Mouse (Mus musculus) brown adipose tissue, adult 24 weeks (tissue): ENCODE data around the gene Sec31a. TPM values are rescaled to one million over a fixed set of nuclear protein-coding genes. Genes with fewer than 3 reads are reported as not detected.

ENCODE experiments used
- H3K27ac ChIP-seq: fragments of 200-500 bp; replicated peaks from 2 replicates; pipeline ENCODE4 v1.5.1; 2012; ENCODE audit warnings: low read depth, mild to moderate bottlenecking, low read length
- H3K4me1 ChIP-seq: fragments of 200-500 bp; 2 replicates; pipeline ENCODE4 v1.6.1; 2012; ENCODE audit warnings: low read length, mixed read lengths; ENCODE audit not compliant: control insufficient read depth, insufficient read depth, insufficient read length
- H3K4me3 ChIP-seq: fragments of 200-500 bp; 2 replicates; pipeline ENCODE4 v1.5.1; 2012; ENCODE audit warnings: low read depth, mild to moderate bottlenecking, low read length, moderate library complexity; ENCODE audit not compliant: insufficient read depth
- polyA plus RNA-seq: library from polyadenylated mRNA; stranded (reverse); fragments of >200 nt; gene quantifications from 2 replicates; pipeline ENCODE4 v1.2.4, GENCODE M21; 2012; ENCODE audit not compliant: missing spikeins, insufficient read depth, insufficient read length

Gene Sec31a
- polyA plus RNA-seq, 1 experiment: 89.8 TPM

DNA sequence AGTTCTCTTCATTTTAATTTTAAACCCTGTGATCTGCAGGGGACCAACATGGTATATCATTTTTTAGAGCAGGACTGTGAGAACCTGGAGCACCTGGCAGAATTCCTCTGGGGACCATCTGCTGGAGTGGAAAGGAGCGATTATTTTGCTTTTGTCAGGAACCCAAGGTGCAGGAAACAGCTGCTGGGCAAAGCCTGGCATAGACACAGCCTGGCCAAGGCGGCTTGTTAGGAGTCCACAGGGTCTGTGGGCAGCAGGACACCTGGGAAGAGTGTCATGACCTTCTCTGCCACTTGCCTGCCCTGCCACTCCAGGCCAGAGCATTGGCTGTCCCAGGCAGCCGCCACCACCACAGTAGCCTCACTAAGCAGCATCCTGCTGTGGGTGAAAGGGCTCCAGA lies 100.4 kb downstream of the Sec31a start:
- no peak overlapping the region for H3K27ac ChIP-seq
- no peak overlapping the region for H3K4me3 ChIP-seq
- no peaks in the 10 kb centered on the region for H3K4me1 ChIP-seq

DNA sequence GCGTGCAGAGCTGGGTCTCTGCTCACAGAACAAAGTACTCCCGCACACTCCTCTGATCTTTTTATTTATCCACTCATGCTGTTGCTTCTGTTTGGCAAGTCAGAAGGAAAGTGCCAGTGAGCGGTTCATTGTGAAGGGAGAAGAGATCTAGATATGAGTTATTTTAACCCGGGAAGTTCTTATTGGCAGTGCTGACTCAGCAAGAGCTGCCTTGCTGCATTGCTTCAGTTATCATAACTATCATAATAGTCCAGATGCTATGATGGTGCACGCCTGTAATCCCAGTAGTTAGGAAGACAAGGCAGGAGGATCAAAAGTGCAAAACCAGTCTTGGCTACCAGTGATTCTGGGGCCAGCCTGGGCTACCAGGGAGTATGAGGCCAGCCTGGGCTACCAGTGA lies 103.6 kb downstream of the Sec31a start:
- H3K4me1 ChIP-seq: no peaks in the 10 kb centered on the region
- H3K27ac ChIP-seq: no peak overlapping the region
- no peak overlapping the region for H3K4me3 ChIP-seq

Other genes starting within 250 kb of the Sec31a start
- 3.7 and 5.3 TPM in 2 replicates for gene Lin54, start 84.4 kb upstream of the Sec31a start, polyA plus RNA-seq
- gene Cops4, start 102.1 kb upstream of the Sec31a start, polyA plus RNA-seq: 50.0 and 61.2 TPM in 2 replicates
- 2.9 TPM in 1 of 2 replicates, not detected in the other for gene Plac8, start 156.0 kb upstream of the Sec31a start, polyA plus RNA-seq